Mouse (Mus musculus): ENCODE results near the gene Ccdc172.

- TF ChIP-seq GATA1 (IDR thresholded peaks at IDR 0.05; ENCODE audit: borderline replicate concordance, low read length) (no peak), FLI1 (IDR thresholded peaks at IDR 0.05; ENCODE audit: low read length) (no peak)
Measured at GRCm38 (mm10) chr19:58562301-58562815, 50.6 kb downstream of the Ccdc172 start.
